Mouse (Mus musculus): ENCODE data around the gene Gal3st2c. TPM values are rescaled to one million over a fixed set of nuclear protein-coding genes. Genes with fewer than 3 reads are reported as not detected.
"Not testable (repeated sequence)": the region's sequence is repeated elsewhere in the genome, so short reads cannot be mapped to it uniquely, and the experiment has no call there.

Gal3st2c gene
- polyA plus RNA-seq, 1 experiment from 2014 or later, result not detected

DNA sequence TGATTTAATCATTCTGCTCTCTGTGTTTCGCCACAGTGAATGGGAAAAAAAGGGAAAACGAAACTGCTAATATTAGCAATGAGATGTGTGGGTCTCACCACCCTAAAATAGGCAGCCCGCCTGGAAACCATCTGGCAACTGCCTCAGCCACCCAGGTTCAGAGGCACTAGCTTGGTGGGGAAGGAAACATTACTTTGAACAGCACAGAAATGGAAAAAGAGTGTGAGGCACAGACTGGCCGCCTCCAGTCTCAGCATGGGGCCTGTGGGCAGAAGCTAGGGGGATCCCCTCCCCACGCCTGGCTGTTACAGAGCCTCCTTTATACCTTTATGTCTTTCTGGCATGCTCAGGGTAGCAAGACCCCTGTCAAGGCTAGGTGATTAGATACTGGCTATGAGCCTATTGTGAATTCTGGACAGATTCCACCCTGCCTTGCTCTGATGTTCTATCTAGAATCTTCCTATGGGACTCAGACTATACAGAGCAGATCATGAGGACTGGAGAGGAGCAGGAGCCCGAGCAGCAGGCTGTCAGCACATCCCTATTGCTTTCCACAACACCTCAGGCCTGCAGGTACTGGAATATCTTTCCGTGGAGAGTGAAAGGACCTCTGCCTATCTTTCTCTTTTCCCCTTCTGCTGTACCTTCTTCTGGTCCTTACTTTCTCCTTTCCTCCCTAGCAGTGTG, 63.4 kb downstream of the Gal3st2c start:
- Histone ChIP-seq H3K36me3 (ENCODE audit: control insufficient read depth, insufficient read depth, low read length) (no peaks in the 10 kb centered on the region), H3K4me1 (replicated peaks; ENCODE audit: control insufficient read depth, insufficient read depth, low read length) (no peaks in the 10 kb centered on the region), H3K27ac (ENCODE audit: low read depth, low read length) (no peak overlapping the region), H3K9ac (ENCODE audit: low read length) (no peak overlapping the region), H3K27me3 (ENCODE audit: control insufficient read depth, insufficient read depth, low read length) (no peaks in the 10 kb centered on the region), H3K4me3 (ENCODE audit: low read depth, low read length) (no peak overlapping the region), H3K4me2 (ENCODE audit: low read depth, low read length, severe bottlenecking) (no peak overlapping the region), H3K9me3 (ENCODE audit: control insufficient read depth, low read length) (no peaks in the 10 kb centered on the region)
- DNase-seq (ENCODE audit: low spot score) (no peak), ATAC-seq (replicated peaks; ENCODE audit: low FRiP score) (no peak)
- WGBS, result 71% methylated on average over 7 of the region's 7 CpGs

DNA sequence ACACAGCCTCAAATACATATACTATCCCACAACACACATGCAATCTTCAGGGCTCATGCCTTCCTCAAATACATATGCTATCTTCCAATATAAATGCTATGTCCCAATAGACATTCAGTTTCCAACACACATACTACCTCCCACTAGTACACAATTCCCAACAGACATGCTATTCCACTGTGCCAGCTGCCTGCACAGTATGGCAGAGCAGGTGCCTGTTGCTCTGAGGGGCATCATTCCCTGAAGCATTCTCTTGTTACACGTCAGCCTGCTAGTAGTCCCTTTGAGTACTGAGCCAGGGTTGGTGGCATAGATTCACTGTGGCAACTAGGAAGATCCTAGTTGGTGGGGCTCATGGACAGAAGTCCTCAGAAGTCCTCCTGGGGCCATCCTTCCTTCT, 64.2 kb downstream of the Gal3st2c start:
- DNase-seq (ENCODE audit: low spot score), result no peak
- H3K36me3 ChIP-seq (ENCODE audit: control insufficient read depth, insufficient read depth, low read length), result no peaks in the 10 kb centered on the region
- no peaks in the 10 kb centered on the region for H3K4me1 ChIP-seq (replicated peaks; ENCODE audit: control insufficient read depth, insufficient read depth, low read length)
- H3K4me2 ChIP-seq (ENCODE audit: low read depth, low read length, severe bottlenecking), result no peak overlapping the region
- no peak overlapping the region for H3K9ac ChIP-seq (ENCODE audit: low read length)
- 82% methylated on average over 1 of the region's 1 CpGs for WGBS
- H3K27ac ChIP-seq (ENCODE audit: low read depth, low read length), result no peak overlapping the region
- H3K9me3 ChIP-seq (ENCODE audit: control insufficient read depth, low read length), result no peaks in the 10 kb centered on the region
- no peaks in the 10 kb centered on the region for H3K27me3 ChIP-seq (ENCODE audit: control insufficient read depth, insufficient read depth, low read length)
- ATAC-seq (replicated peaks; ENCODE audit: low FRiP score), result no peak
- H3K4me3 ChIP-seq (ENCODE audit: low read depth, low read length), result no peak overlapping the region

DNA sequence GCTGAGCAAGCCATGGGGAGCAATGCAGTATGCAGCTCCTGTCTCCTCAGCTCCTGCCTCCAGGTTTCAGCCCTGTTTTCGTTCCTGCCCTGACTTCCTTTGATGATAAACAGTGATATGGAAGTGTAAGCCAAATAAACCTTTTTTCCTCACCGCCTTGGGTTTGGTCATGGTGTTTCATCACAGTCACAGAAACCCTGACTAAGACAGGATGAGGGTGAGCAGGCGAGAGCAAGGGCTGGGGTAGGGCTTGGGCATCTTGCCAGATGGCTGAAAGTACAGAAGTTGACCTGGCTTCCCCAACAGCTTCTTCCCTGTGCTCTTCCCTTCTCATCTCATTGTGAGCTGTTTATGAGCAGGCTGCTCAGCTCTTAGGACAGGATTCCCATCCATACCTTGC, 65.7 kb downstream of the Gal3st2c start:
- no peaks in the 10 kb centered on the region for H3K9me3 ChIP-seq (ENCODE audit: control insufficient read depth, low read length)
- H3K27me3 ChIP-seq (ENCODE audit: control insufficient read depth, insufficient read depth, low read length), result no peaks in the 10 kb centered on the region
- no peak overlapping the region for H3K4me3 ChIP-seq (ENCODE audit: low read depth, low read length)
- ATAC-seq (replicated peaks; ENCODE audit: low FRiP score), result no peak
- H3K9ac ChIP-seq (ENCODE audit: low read length), result no peak overlapping the region
- WGBS, result 81% methylated on average over 3 of the region's 3 CpGs
- no peaks in the 10 kb centered on the region for H3K36me3 ChIP-seq (ENCODE audit: control insufficient read depth, insufficient read depth, low read length)
- H3K4me1 ChIP-seq (replicated peaks; ENCODE audit: control insufficient read depth, insufficient read depth, low read length), result no peaks in the 10 kb centered on the region
- no peak for DNase-seq (ENCODE audit: low spot score)
- no peak overlapping the region for H3K27ac ChIP-seq (ENCODE audit: low read depth, low read length)
- no peak overlapping the region for H3K4me2 ChIP-seq (ENCODE audit: low read depth, low read length, severe bottlenecking)

DNA sequence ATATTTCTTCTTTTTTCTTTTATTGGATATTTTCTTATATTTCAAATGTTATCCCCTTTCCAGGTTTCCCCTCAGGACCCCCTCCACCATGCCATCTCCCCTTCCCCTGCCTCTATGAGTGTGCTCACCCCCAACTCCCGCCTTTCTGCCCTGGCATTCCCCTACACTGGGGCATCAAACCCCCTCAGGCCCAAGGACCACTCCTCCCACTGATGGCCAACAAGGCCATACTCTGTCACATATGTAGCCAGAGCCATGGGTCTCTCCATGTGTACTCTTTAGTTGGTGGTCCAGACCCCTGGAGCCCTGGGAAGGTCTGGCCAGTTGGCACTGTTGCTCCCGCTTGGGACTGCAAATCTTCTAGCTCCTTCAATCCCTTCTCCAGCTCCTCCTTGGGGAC, 67.1 kb downstream of the Gal3st2c start:
- DNase-seq (ENCODE audit: low spot score), result peak; percentile 32
- WGBS, result 97% methylated on average over 2 of the region's 2 CpGs
- H3K9me3 ChIP-seq (ENCODE audit: control insufficient read depth, low read length), result no peaks in the 10 kb centered on the region
- no peak overlapping the region for H3K4me2 ChIP-seq (ENCODE audit: low read depth, low read length, severe bottlenecking)
- H3K9ac ChIP-seq (ENCODE audit: low read length), result no peak overlapping the region
- no peaks in the 10 kb centered on the region for H3K36me3 ChIP-seq (ENCODE audit: control insufficient read depth, insufficient read depth, low read length)
- ATAC-seq (replicated peaks; ENCODE audit: low FRiP score), result no peak
- no peak overlapping the region for H3K27ac ChIP-seq (ENCODE audit: low read depth, low read length)
- H3K4me1 ChIP-seq (replicated peaks; ENCODE audit: control insufficient read depth, insufficient read depth, low read length), result no peaks in the 10 kb centered on the region
- no peaks in the 10 kb centered on the region for H3K27me3 ChIP-seq (ENCODE audit: control insufficient read depth, insufficient read depth, low read length)
- no peak overlapping the region for H3K4me3 ChIP-seq (ENCODE audit: low read depth, low read length)

DNA sequence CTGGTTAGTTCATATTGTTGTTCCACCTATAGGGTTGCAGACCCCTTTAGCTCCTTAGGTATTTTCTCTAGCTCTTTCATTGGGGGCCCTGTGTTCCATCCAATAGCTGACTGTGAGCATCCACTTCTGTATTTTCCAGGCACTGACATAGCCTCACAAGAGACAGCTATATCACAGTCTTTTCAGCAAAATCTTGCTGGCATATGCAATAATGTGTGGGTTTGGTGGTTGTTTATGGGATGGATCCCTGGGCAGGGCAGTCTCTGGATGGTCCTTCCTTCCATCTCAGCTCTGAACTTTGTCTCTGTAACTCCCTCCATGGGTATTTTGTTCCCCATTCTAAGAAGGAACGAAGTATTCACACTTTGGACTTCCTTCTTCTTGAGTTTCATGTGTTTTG, 68.0 kb downstream of the Gal3st2c start:
- H3K4me1 ChIP-seq (replicated peaks; ENCODE audit: control insufficient read depth, insufficient read depth, low read length); H3K9me3 ChIP-seq (ENCODE audit: control insufficient read depth, low read length); DNase-seq (ENCODE audit: low spot score); H3K9ac ChIP-seq (ENCODE audit: low read length); ATAC-seq (replicated peaks; ENCODE audit: low FRiP score); H3K4me2 ChIP-seq (ENCODE audit: low read depth, low read length, severe bottlenecking); H3K27me3 ChIP-seq (ENCODE audit: control insufficient read depth, insufficient read depth, low read length); H3K36me3 ChIP-seq (ENCODE audit: control insufficient read depth, insufficient read depth, low read length); H3K4me3 ChIP-seq (ENCODE audit: low read depth, low read length); H3K27ac ChIP-seq (ENCODE audit: low read depth, low read length): not testable (repeated sequence)
- WGBS, result 90% methylated on average over 1 of the region's 1 CpGs

Other genes with a start within 250 kb of the Gal3st2c start
- 89.9 and 93.3 TPM in 2 replicates for gene Atg4b, start 239.0 kb upstream of the Gal3st2c start, polyA plus RNA-seq (2014; fragmentation: Nextera tagmentation; extraction: Ambion mirVana)
- gene Thap4, start 235.6 kb upstream of the Gal3st2c start, polyA plus RNA-seq (2014; fragmentation: Nextera tagmentation; extraction: Ambion mirVana), result 36.5 and 37.1 TPM in 2 replicates
- gene Dtymk, start 188.6 kb upstream of the Gal3st2c start, polyA plus RNA-seq (2014; fragmentation: Nextera tagmentation; extraction: Ambion mirVana), result 267 and 282 TPM in 2 replicates
- 22.9 and 24.9 TPM in 2 replicates for gene Ing5, start 186.5 kb upstream of the Gal3st2c start, polyA plus RNA-seq (2014; fragmentation: Nextera tagmentation; extraction: Ambion mirVana)
- 11.5 and 12.5 TPM in 2 replicates for gene D2hgdh, start 165.6 kb upstream of the Gal3st2c start, polyA plus RNA-seq (2014; fragmentation: Nextera tagmentation; extraction: Ambion mirVana)
- not detected in 2 replicates for gene Gal3st2, start 129.2 kb upstream of the Gal3st2c start, polyA plus RNA-seq (2014; fragmentation: Nextera tagmentation; extraction: Ambion mirVana)
- gene Gal3st2b, start 72.2 kb upstream of the Gal3st2c start, polyA plus RNA-seq (2014; fragmentation: Nextera tagmentation; extraction: Ambion mirVana), result not detected in 2 replicates
- not detected in 2 replicates for gene Neu4, start 29.9 kb downstream of the Gal3st2c start, polyA plus RNA-seq (2014; fragmentation: Nextera tagmentation; extraction: Ambion mirVana)
- gene Pdcd1, start 62.0 kb downstream of the Gal3st2c start, polyA plus RNA-seq (2014; fragmentation: Nextera tagmentation; extraction: Ambion mirVana), result not detected in 2 replicates